Mouse (Mus musculus) thymus, postnatal 0 days (tissue): ENCODE data around the gene Hexb. TPM values are rescaled to one million over a fixed set of nuclear protein-coding genes. Genes with fewer than 3 reads are reported as not detected.
A peak's percentile ranks its signal among the peaks of the same experiment; 100 is the strongest.

Source experiments
- DNase-seq: peaks from one replicate; pipeline ENCODE4 v3.0.0-alpha.2; 2015; ENCODE audit warnings: low spot score
- polyA plus RNA-seq: library from polyadenylated mRNA; unstranded; fragments of >200 nt; fragmentation: Nextera tagmentation; extraction: Ambion mirVana; gene quantifications from 2 replicates; pipeline ENCODE4 v1.2.1, GENCODE M21; 2015

Gene Hexb
- polyA plus RNA-seq, 1 experiment from 2014 or later = 97.2 TPM

- no peak for DNase-seq
These were observed 26.3 kb upstream of the Hexb start for GRCm38 (mm10) chr13:97224341-97224982.

DNA sequence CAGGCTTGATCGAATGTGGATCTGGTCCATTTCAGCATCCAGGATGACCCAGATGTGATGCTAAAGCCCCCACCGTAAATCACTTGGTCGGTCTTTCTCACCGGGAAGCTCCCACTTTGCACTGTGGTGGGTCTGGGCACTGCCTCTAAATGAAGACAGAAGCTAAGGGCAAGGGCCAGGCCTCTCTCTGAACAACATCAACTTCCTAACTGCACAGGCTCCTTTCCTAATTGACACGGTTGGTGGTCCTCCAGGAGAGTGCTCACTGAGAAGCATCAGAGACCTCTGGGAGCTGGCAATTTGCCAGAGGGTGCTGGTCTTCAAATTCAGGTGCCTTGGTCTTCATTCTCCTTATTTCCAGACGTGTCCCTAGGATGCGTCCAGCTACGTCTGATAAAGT, 25.7 kb upstream of the Hexb start:
- DNase-seq = no peak

GRCm38 (mm10) chr13:97220022-97220421, 21.9 kb upstream of the Hexb start:
- no peak for DNase-seq

DNA sequence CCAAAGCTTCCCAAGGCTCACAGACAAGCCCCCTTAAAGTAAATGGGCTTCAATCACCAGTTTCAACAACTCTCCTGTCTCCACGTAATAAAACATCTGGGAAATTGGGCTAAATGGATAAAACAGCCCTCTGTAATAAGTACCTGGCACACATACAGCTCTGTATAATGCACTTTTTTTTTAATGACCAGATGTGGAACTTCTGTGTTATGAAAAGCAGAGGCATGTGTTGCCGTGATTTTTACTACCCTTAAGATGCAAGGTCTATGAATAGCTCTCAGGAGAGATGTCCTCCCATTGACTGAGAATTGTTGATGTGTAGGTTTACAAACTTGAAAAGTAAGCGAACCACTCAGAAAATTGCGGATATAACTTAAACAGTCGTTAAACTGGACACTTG, 18.0 kb upstream of the Hexb start:
- no peak for DNase-seq

GRCm38 (mm10) chr13:97215563-97215962, 17.4 kb upstream of the Hexb start:
- no peak for DNase-seq

DNA sequence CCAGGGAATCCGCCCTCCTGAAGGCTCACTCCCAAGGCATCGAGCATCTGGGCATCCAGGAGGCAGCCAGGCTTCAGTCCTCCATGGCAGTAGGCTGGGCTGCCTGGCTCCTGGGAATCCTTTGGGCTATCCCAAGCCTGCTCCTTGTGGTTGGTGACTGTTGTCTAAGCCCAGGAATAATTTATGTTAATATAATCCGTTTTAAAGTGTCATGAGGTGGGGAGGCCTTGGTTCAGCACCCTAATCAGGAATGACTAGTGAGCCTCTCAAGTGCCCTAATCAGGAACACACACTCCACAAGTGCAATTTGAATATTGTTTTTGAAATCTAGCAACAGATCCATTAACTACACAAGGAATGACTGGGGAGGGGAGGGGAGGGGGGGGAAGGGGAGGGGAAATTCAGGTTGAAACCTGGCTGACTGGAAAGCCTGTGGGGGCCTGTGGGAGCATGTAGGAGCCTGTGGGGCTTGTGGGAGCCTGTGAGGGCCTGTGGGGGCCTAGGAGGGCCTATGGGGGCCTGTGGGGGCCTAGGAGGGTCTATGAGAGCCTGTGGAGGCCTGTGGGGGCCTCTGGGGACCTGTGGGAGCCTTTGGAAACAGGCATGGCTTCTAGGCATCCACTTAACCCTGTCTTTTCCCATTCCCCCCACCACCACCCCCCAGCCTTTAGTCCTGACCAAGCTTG, 16.6 kb upstream of the Hexb start:
- DNase-seq = no peak

DNA sequence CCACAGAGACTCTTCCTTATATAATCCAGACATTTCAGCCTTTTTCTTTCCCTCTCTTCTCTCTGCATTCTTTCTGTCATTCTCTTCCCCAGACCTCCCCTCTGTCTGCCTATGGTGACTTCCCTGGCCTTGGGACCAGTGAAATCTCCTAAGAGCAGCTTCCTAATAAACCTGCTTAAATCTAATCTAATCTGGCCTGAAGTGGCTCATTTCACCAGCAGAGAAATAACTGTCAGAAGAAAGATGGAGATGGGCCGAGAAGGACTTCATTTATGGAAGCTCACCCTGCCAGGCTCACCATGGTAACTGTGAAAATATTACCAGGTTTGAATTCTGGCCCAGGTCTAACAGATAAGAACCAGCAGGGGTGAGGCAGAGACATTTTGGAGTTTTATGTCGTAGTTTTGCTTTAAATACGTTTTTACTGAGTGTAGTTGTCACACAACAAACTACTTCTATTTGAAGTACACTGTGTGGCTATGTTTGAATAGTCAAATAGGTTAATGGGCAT, 10.4 kb upstream of the Hexb start:
- peak; percentile 15 for DNase-seq

GRCm38 (mm10) chr13:97208112-97208478, 9.9 kb upstream of the Hexb start:
- DNase-seq = peak; percentile 88

GRCm38 (mm10) chr13:97207472-97208111, 9.4 kb upstream of the Hexb start:
- DNase-seq = no peak

DNA sequence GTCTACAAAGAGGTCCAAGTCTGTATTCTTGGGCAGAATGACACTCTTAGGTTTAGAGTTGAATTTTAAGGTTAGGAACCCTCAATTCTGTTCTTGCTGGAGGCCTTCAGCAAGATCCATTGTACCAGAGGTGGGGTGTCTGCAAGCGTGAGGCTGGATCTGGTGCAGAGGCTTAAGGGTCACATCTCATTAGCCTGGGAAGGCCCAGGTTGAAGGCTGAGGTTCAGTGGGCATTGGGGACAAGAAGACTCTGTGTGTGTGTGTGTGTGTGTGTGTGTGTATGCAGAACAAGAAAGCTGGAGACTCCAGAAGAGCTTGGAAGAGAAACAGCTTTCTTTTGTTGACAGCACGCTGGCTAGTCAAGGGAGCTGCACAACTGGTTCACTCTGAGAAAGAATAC, 7.9 kb upstream of the Hexb start:
- no peak for DNase-seq

DNA sequence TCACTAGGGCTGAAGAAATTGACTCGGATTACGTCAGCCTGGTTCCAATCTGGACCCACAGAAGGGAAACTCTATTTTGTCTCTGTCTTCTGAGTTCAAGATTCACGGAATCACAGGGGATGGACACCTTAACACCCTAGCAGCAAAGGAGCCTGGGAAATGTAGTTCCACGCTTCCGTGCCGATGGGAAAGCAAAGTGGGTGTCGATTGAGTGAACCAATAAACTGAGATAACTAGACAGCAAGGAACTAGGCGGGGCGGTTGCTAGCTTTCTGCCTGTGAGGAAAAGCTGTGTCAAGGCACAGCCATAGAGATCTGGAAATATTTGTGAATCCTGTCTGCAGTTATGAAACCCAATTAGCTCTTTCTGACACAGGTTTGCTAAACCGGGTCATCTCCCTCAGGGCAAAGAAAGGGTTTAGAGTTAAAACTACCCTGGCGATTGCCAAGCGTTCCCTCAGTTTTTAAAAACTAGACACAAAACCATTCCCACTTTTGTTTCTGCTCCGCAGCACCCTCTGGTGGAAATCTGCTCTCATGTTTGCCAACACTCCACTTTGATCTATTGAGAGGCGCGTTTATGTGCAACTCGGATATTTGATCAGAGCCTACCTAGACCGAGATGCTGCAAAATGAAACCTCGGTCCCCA, 7.0 kb upstream of the Hexb start:
- peak; percentile 83 for DNase-seq

DNA sequence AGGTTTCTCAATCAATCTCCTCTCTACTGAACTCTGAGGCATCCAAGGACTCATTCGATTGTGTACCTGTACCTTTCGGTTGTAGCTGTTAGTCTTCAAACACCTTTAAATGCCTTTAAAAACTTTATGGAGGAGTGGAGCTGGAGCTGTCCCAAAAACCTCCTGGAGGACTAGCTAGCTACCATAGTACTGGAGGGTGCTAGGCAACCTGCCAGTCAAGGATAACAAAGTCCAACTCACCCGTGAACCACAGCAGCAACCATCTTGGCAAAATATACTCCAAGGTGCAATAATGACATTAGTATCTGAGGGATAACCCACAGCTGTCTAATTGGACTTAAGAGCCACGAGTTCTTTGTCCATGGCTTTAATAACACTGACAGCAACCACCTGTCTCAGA, 3.7 kb upstream of the Hexb start:
- DNase-seq = no peak

DNA sequence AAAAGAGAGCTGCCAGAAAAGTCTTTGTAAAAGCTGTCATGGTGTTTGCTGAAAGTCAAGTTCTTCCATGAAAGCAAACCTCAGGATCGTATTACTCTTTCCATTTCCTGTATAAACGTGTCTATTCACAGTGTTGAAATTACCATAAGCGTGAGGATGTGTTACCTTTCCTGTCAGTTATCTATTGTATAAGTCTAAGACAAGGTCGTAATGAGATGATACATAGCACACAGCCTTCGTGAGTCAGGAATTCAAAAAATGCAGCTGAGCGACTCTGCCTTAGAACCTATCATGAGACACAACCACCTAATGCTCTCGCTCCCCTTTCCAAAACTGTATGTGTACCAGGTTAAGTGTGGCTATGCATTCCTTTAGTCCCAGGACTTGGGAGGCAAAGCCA, 2.9 kb upstream of the Hexb start:
- no peak for DNase-seq

DNA sequence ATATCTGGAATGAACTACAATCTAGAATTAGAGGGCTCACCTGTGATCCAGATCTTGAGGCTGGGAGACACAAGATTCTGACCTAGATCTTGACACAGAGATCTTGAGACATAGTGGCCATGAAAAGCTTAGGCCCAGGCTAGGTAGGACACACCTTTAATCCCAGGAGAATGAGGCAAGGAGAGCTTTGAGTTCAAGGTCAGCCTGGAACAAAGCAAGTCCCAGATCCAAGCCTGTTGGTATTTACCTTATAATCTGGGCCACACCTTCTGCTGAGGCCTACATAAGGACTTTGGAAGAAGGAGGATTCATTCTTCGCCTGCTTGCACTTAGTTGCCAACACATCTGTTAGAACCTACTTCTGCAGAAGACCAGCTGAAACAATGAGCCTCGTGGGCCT, 966 bp upstream of the Hexb start:
- no peak for DNase-seq

DNA sequence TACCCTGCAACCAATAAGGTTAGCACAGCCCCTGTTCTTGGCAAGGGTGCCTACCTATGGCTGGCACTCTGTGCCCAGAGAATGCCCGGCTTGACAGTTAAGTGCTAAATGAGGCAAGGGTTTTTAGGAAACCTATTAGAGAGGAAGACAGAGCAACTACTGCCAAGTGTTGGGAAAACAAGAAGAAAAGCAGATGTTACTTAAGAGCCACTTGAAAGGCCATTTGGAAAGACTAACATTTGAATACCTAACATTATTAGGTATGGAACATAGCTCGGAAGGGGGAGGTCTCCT, 1.3 kb downstream of the Hexb start:
- no peak for DNase-seq

DNA sequence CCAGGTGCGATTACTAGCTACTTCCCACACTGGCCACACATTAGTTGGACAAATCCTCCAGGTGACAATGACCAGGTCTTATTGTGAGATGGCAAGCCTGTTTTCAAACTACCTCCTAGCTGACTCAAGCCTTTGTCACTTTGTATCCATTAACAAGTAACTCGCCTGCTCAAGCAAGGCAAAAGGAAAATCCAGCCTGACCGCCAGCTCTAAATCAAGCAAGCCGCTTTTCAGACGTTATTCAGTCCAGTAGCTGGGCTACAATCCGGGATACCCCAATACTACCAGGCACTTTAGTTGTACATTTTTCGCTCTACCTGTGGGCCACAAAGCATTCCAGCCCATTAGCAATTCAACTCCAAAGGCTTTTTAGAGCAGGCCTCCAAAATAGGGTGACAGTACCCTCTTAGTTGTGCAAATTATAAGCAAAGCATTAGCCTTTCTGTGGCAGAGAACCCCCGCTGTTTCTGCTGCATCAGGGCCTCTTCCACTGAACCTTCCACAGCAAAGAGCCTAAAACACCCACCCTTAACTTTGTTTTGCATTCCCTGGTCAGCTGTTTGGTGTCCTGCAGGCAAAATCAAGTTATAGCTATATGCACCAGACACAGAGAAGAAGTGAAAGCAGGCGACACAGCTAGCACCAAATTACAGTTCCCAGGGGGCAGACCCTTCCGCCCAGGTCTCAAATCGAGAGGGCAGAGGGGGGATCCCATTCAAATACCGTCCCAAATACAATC, 1.8 kb downstream of the Hexb start:
- no peak for DNase-seq

DNA sequence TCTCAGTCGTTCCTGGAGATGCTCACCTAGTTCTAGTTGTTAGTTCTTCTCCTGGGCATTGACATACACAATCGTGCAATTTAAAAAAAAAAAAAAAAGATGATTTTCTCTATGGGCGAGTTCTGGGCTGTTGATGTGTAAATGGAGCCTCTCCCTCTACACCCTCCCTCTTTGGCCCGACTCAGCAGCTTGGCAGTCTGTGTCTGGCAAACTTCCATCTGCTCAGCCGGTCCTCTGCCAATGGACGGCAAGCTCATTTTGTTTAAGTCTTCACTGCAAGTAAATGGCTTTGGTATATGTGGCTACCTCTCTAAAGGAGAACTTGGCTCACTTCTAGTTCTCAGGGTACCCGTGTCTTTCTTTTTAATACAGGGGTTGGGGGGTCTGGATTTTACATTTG, 4.7 kb downstream of the Hexb start:
- no peak for DNase-seq

GRCm38 (mm10) chr13:97192649-97193048, 5.5 kb downstream of the Hexb start:
- no peak for DNase-seq

- DNase-seq = no peak
These were observed 10.5 kb downstream of the Hexb start for GRCm38 (mm10) chr13:97187693-97188092.

GRCm38 (mm10) chr13:97186346-97186745, 11.8 kb downstream of the Hexb start:
- no peak for DNase-seq

- no peak for DNase-seq
These were observed 13.5 kb downstream of the Hexb start for GRCm38 (mm10) chr13:97184656-97185055.

DNA sequence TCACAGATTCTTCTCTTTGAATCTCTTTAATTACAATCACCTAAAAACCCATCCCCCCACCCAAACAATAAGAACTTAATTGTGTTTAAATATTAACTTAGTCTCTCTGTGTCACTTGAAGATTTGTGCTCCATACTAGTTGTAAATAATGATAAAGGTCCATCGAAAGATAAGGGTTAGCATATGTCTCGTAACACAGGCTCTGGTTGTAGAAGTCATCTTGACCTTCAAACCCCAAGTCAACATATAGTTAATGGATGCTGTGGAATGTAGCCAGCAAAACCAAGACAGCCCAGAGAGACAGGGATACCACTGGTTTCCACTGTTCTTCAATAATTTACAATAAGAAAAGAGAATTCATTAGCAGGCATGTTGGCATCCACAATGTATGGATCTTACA, 14.0 kb downstream of the Hexb start:
- no peak for DNase-seq
